Mouse (Mus musculus): Measurements from ENCODE around the gene Tcp11l2. TPM values are rescaled to one million over a fixed set of nuclear protein-coding genes. Genes with fewer than 3 reads are reported as not detected.

The Tcp11l2 gene
- total RNA-seq, 1 experiment from 2014 or later = 11.2 TPM

- peak; percentile 58; the same call in 1 of the 2 replicates for ATAC-seq (replicated peaks; ENCODE audit: low read depth, poor library complexity, severe bottlenecking)
Measured at GRCm38 (mm10) chr10:84554291-84555009, 22.0 kb upstream of the Tcp11l2 start.

DNA sequence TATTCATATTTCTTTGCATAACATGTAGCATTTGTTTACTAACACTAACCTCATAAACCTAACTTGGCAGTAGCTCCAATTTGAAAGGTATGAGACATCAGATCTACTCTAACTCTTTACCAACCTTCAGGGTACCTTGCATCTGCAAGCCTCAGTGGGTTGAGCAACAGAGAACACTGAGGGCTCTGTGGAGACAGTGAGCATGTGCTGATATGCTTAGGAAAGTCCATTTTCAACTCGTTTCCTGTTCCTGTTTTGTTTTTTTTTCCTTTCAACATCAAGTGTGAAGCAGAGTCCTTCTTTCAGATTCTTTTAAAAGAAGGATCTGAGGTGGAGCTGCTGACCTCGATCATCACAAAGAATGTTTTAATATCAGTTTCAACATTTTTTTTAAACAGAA, 20.3 kb upstream of the Tcp11l2 start:
- ATAC-seq (replicated peaks; ENCODE audit: low read depth, poor library complexity, severe bottlenecking) = peak; percentile 42

- no peak for ATAC-seq (replicated peaks; ENCODE audit: low read depth, poor library complexity, severe bottlenecking)
Measured at GRCm38 (mm10) chr10:84558511-84558910, 17.9 kb upstream of the Tcp11l2 start.

GRCm38 (mm10) chr10:84559986-84560385, 16.4 kb upstream of the Tcp11l2 start:
- no peak for ATAC-seq (replicated peaks; ENCODE audit: low read depth, poor library complexity, severe bottlenecking)

GRCm38 (mm10) chr10:84562121-84562520, 14.3 kb upstream of the Tcp11l2 start:
- no peak for ATAC-seq (replicated peaks; ENCODE audit: low read depth, poor library complexity, severe bottlenecking)

- peak; percentile 97 for ATAC-seq (replicated peaks; ENCODE audit: low read depth, poor library complexity, severe bottlenecking)
Measured at GRCm38 (mm10) chr10:84562567-84563554, 13.6 kb upstream of the Tcp11l2 start.

GRCm38 (mm10) chr10:84564427-84564826, 12.0 kb upstream of the Tcp11l2 start:
- ATAC-seq (replicated peaks; ENCODE audit: low read depth, poor library complexity, severe bottlenecking) = no peak

DNA sequence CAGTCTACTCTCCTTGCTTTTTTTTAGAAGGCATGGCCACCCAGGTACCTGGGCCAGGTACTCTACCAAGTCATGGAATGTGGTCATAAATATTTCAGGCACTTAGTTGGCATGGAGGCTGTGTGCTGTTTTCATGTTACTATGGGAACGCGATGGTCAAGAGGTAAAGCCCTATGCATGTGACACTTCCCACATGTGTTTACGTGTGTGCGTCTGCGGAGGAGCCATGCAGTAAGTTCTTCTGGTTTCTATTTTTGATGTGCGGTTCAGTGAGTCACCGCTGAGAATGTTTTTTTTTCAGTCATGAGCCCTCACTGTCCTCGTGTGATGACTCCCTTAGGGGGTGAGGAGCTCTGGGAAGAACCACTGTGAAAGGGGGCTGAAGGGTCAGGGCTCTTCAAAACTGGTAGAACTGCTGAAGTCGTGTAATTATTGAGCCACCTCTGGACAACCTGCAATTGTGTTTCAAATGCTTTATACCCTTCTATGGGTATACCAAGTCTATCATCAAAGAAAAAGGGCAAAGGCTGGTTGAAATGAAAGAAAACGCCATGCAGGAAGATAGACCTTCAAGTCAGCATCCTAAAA, 5.3 kb upstream of the Tcp11l2 start:
- ATAC-seq (replicated peaks; ENCODE audit: low read depth, poor library complexity, severe bottlenecking) = no peak

DNA sequence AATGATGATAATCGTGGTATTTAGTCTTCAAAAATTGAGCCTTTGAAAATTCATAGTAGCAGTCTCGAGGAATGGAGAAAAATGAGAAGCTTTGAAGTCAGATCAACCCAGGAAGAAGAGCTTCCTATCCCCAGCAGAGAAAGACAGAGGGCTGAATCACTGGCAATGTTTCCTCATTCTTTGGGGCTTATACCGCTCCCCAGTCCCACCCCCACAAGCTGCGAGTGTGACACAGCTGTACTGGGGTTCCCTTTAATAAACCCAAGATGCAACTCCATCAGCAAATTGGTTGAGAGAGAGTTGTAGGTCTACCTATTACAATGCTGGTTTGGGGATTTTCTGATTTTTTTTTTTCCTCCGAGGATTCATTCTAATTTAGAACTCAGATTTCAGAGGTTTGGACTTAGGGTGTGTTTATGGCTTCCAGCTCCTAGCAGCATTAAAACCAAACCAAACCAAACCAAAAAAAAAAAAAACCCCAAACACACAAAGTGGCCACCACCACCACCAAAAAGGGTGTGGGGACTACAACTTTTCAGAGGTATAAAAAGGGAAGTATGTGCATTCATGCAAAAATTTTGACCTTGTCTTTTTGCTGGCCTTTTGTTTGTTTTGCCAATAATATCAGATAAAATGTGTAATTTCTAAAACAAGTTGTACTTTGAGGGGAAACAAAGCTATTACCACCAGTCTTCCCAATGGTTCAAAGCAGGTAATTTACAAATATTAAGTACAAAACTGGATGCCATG, 2.6 kb upstream of the Tcp11l2 start:
- ATAC-seq (replicated peaks; ENCODE audit: low read depth, poor library complexity, severe bottlenecking) = no peak

GRCm38 (mm10) chr10:84576029-84576394, 414 bp upstream of the Tcp11l2 start:
- ATAC-seq (replicated peaks; ENCODE audit: low read depth, poor library complexity, severe bottlenecking) = peak; percentile 71

- ATAC-seq (replicated peaks; ENCODE audit: low read depth, poor library complexity, severe bottlenecking) = peak; percentile 24
Measured at GRCm38 (mm10) chr10:84577071-84577727, 773 bp downstream of the Tcp11l2 start.

DNA sequence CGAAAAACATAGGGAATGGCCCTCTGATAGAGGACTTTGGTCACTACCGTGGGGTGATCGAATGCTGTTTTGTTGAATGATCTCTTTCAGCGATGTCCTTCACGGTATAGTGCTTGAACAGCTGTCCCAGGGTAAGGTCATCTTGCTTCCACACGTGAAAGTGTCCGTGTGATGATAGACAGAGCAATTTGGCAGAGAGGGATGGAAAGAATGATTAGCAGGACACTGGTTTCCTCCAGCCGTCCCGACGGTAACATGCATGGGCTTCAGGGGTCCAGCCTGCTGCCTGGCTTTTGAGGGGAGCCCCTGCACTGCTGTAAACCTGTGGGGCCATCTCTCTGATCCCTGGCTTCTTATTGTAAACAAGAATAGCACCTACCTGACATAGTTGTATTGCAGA, 2.3 kb downstream of the Tcp11l2 start:
- no peak for ATAC-seq (replicated peaks; ENCODE audit: low read depth, poor library complexity, severe bottlenecking)

- ATAC-seq (replicated peaks; ENCODE audit: low read depth, poor library complexity, severe bottlenecking) = no peak
Measured at GRCm38 (mm10) chr10:84579527-84579926, 3.1 kb downstream of the Tcp11l2 start.

DNA sequence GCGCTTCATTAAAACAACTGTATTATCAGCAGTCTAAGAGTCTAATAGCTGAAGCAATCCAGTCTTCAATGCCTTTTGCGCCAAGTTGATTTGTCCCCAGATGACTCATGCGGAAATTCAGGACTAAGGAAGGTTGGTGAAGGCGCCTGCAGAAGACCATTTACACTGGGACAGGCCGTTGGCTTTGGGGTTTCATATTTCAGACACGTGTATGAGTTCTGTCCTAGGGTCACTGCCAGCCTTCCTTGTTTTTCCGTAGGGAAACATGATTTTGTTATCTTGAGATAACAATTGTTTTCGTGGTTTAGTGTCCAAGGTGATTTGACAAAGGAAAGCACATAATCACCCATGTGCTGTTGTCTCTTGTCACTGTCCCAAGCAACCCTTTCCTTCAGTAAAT, 4.8 kb downstream of the Tcp11l2 start:
- no peak for ATAC-seq (replicated peaks; ENCODE audit: low read depth, poor library complexity, severe bottlenecking)

GRCm38 (mm10) chr10:84582236-84582635, 5.8 kb downstream of the Tcp11l2 start:
- no peak for ATAC-seq (replicated peaks; ENCODE audit: low read depth, poor library complexity, severe bottlenecking)

DNA sequence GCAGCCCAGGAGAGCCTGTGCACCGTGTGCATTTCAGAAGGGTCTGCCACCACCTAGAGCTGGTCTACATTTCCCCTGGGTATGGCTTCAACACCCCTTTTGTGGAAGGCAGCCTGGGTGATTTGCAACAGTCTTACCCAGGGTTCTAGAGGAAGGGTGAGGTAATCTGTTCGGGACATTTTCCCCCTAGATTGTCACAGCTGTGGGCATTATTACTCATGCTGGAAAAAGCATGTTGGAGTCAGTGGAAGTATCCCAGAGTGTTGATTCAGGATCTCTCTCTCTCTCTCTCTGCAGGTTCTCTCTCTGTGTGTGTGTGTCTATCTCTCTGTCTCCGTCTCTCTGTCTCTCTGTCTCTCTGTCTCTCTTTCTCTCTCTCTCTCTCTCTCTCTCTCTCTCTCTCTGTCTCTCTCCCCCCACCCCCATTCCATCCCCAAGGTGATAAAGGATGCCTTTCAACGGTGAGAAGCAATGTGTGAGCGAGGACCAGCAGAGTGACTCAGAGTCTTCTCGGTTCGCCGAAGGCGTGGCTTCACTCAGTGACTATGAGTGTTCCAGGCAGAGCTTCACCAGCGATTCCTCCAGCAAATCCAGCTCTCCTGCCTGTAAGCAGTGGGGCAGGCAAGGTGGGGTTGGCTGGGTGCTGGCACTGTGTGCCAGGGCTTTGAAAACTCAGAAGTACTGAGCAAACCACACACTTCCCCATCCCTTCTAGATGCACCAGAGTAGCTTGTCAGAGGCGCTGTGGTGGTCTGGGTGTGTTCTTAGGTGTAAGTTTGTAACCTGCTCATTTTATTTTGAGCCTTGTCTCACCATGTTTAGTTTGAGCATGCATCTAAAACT, 8.2 kb downstream of the Tcp11l2 start:
- peak; percentile 77 for ATAC-seq (replicated peaks; ENCODE audit: low read depth, poor library complexity, severe bottlenecking)

DNA sequence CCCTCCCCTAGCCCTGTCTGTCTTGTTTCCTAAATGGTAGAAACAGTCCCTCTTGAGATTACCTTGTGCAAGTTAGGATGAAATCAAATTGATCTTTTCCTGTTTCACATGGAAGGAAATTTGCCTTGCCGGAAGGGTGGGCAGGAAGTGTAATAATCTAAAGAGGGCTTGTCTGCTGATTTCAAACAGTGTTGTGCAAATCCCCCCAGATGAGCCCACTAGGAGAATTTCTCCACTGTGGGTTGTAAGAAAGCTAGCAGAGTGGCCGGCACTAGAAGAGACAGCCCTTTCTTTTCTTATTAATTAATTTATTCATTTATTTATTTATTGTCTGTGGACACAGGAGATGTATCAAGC, 8.8 kb downstream of the Tcp11l2 start:
- no peak for ATAC-seq (replicated peaks; ENCODE audit: low read depth, poor library complexity, severe bottlenecking)

DNA sequence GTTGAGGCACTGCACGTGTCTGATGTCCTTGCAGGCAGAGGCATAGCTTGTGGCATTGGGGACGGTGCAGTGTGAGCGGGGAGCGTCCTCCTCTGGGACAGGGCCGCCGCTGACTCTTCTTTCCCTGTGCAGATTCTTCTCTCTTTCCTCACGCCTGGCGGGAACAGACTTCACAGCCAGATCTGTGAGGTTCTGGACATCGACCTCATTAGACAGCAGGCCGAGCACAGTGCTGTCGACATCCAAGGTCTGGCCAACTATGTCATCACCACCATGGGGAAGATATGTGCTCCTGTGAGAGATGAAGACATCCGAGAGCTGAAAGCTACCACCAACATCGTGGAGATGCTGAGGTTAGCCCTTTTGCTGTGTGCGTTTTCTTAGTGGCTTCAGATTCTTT, 14.5 kb downstream of the Tcp11l2 start:
- ATAC-seq (replicated peaks; ENCODE audit: low read depth, poor library complexity, severe bottlenecking) = no peak

GRCm38 (mm10) chr10:84591640-84592148, 15.3 kb downstream of the Tcp11l2 start:
- no peak for ATAC-seq (replicated peaks; ENCODE audit: low read depth, poor library complexity, severe bottlenecking)
